Mouse (Mus musculus) myocyte (in vitro differentiated cells): Measurements from ENCODE around the gene Twf1. TPM values are rescaled to one million over a fixed set of nuclear protein-coding genes. Genes with fewer than 3 reads are reported as not detected.

Experiments used
- H3K27me3 ChIP-seq: one replicate; pipeline ENCODE4 v1.6.1; 2011; ENCODE audit not compliant: control insufficient read depth, insufficient read depth, insufficient read length
- H3K36me3 ChIP-seq: one replicate; pipeline ENCODE4 v1.6.1; 2011; ENCODE audit not compliant: control insufficient read depth, insufficient read depth
- H3K4me2 ChIP-seq: one replicate; pipeline ENCODE4 v1.6.1; 2011; ENCODE audit warnings: low read depth, control low read depth
- H3K4me3 ChIP-seq: one replicate; pipeline ENCODE4 v1.5.1; 2011; ENCODE audit warnings: mild to moderate bottlenecking, control low read depth, moderate library complexity
- H3K79me2 ChIP-seq: one replicate; pipeline ENCODE4 v1.6.1; 2011; ENCODE audit not compliant: control insufficient read depth, insufficient read depth
- H3ac ChIP-seq: one replicate; pipeline ENCODE4 v1.6.1; 2011; ENCODE audit not compliant: control insufficient read depth, insufficient read length
- CEBPB ChIP-seq: IDR thresholded peaks from 2 replicates; pipeline ENCODE4 v1.6.1; 2011; ENCODE audit warnings: mild to moderate bottlenecking, moderate library complexity; ENCODE audit not compliant: poor library complexity, insufficient read depth, severe bottlenecking
- E2F4 ChIP-seq: IDR thresholded peaks from one replicate; pipeline ENCODE4 v1.6.1; 2011; ENCODE audit warnings: mild to moderate bottlenecking, control low read depth, moderate library complexity; ENCODE audit not compliant: insufficient read depth
- MAX ChIP-seq: IDR thresholded peaks from one replicate; pipeline ENCODE4 v1.6.1; 2011; ENCODE audit warnings: low read depth, mild to moderate bottlenecking, control low read depth
- MYOD1 ChIP-seq, 3 experiments: IDR thresholded peaks; one replicate each; pipeline ENCODE4 v1.6.1; 2011; ENCODE audit warnings: control low read depth in 2 of 3, low read depth in 2 of 3, mild to moderate bottlenecking in 2 of 3, moderate library complexity in 1 of 3; ENCODE audit not compliant: insufficient read length in 2 of 3, control insufficient read depth in 1 of 3
- MYOG ChIP-seq, 3 experiments: IDR thresholded peaks; one replicate each; pipeline ENCODE4 v1.6.1; 2011; ENCODE audit warnings: control low read depth in 2 of 3, low read depth in 2 of 3, mild to moderate bottlenecking in 2 of 3; ENCODE audit not compliant: insufficient read length in 2 of 3, control insufficient read depth in 1 of 3, insufficient read depth in 1 of 3
- POLR2A ChIP-seq: IDR thresholded peaks from one replicate; pipeline ENCODE4 v1.6.1; 2011; ENCODE audit warnings: low read depth, mild to moderate bottlenecking, control low read depth, moderate library complexity; ENCODE audit not compliant: insufficient read length
- POLR2AphosphoS2 ChIP-seq: IDR thresholded peaks from one replicate; pipeline ENCODE4 v1.6.1; 2011; ENCODE audit warnings: low read depth, control low read depth; ENCODE audit not compliant: insufficient read length
- REST ChIP-seq: IDR thresholded peaks from one replicate; pipeline ENCODE4 v1.6.1; 2011; ENCODE audit warnings: mild to moderate bottlenecking, control low read depth, moderate library complexity; ENCODE audit not compliant: insufficient read depth, insufficient read length
- SRF ChIP-seq: IDR thresholded peaks from one replicate; pipeline ENCODE4 v1.6.1; 2011; ENCODE audit warnings: low read depth; ENCODE audit not compliant: control insufficient read depth, insufficient read length
- TCF12 ChIP-seq: IDR thresholded peaks from one replicate; pipeline ENCODE4 v1.6.1; 2011; ENCODE audit warnings: mild to moderate bottlenecking, control low read depth; ENCODE audit not compliant: poor library complexity, insufficient read depth, severe bottlenecking
- TCF3 ChIP-seq: IDR thresholded peaks from one replicate; pipeline ENCODE4 v1.6.1; 2011; ENCODE audit warnings: low read depth, control low read depth; ENCODE audit not compliant: insufficient read length
- USF1 ChIP-seq: IDR thresholded peaks from one replicate; pipeline ENCODE4 v1.6.1; 2011; ENCODE audit warnings: low read depth, mild to moderate bottlenecking, control low read depth, moderate library complexity
- polyA plus RNA-seq: library from polyadenylated mRNA; unstranded; fragments of >200 nt; fragmentation: generic; extraction: Trizol; gene quantifications from one replicate; pipeline ENCODE4 v1.2.1, GENCODE M21; 2012; ENCODE audit warnings: missing spikeins

Gene Twf1
- polyA plus RNA-seq, 1 experiment = 28.6 TPM

- Histone ChIP-seq H3ac (no peak overlapping the region), H3K4me3 (no peak overlapping the region), H3K4me2 (peak overlapping the region; percentile 57), H3K36me3 (peaks cover 25% of the 10 kb centered on the region), H3K79me2 (no peaks in the 10 kb centered on the region), H3K27me3 (no peaks in the 10 kb centered on the region)
- no peak for TF ChIP-seq SRF
- peak in 2 of 3 experiments; percentile 63 to 77 for TF ChIP-seq MYOG (IDR thresholded peaks at IDR 0.05; ENCODE audit: control insufficient read depth in 1 of 3, insufficient read depth in 1 of 3, insufficient read length in 2 of 3, low read depth in 2 of 3)
- peak; percentile 14 to 81 (median 48) for TF ChIP-seq MYOD1 (IDR thresholded peaks at IDR 0.05; ENCODE audit: control insufficient read depth in 1 of 3, insufficient read length in 2 of 3, low read depth in 2 of 3)
Measured at GRCm38 (mm10) chr15:94574566-94575268, 15.0 kb downstream of the Twf1 start.

GRCm38 (mm10) chr15:94572746-94573145 lies 16.9 kb downstream of the Twf1 start:
- TF ChIP-seq CEBPB (no peak), TCF3 (no peak), USF1 (no peak), MAX (no peak), POLR2A (no peak), E2F4 (no peak), TCF12 (no peak), SRF (no peak), POLR2AphosphoS2 (no peak), REST (no peak), MYOD1 (IDR thresholded peaks at IDR 0.05; ENCODE audit: control insufficient read depth in 1 of 3, insufficient read length in 2 of 3, low read depth in 2 of 3) (no peak), MYOG (IDR thresholded peaks at IDR 0.05; ENCODE audit: control insufficient read depth in 1 of 3, insufficient read depth in 1 of 3, insufficient read length in 2 of 3, low read depth in 2 of 3) (no peak)
- Histone ChIP-seq H3ac (no peak overlapping the region), H3K4me3 (no peak overlapping the region), H3K27me3 (no peaks in the 10 kb centered on the region), H3K79me2 (no peaks in the 10 kb centered on the region), H3K36me3 (peaks cover 6% of the 10 kb centered on the region), H3K4me2 (no peak overlapping the region)

GRCm38 (mm10) chr15:94571501-94571900 lies 18.2 kb downstream of the Twf1 start:
- no peaks in the 10 kb centered on the region for H3K36me3 ChIP-seq
- no peak overlapping the region for H3ac ChIP-seq
- no peak overlapping the region for H3K4me2 ChIP-seq
- H3K27me3 ChIP-seq = no peaks in the 10 kb centered on the region
- no peaks in the 10 kb centered on the region for H3K79me2 ChIP-seq
- no peak overlapping the region for H3K4me3 ChIP-seq
- TF ChIP-seq MYOD1 (IDR thresholded peaks at IDR 0.05; ENCODE audit: control insufficient read depth in 1 of 3, insufficient read length in 2 of 3, low read depth in 2 of 3) (no peak), CEBPB (no peak), POLR2AphosphoS2 (no peak), TCF12 (no peak), TCF3 (no peak), REST (no peak), E2F4 (no peak), MYOG (IDR thresholded peaks at IDR 0.05; ENCODE audit: control insufficient read depth in 1 of 3, insufficient read depth in 1 of 3, insufficient read length in 2 of 3, low read depth in 2 of 3) (no peak), POLR2A (no peak), SRF (no peak), USF1 (no peak), MAX (no peak)

GRCm38 (mm10) chr15:94568496-94569182 lies 21.1 kb downstream of the Twf1 start:
- TF ChIP-seq SRF (no peak), TCF12 (no peak), CEBPB (no peak), MYOG (IDR thresholded peaks at IDR 0.05; ENCODE audit: control insufficient read depth in 1 of 3, insufficient read depth in 1 of 3, insufficient read length in 2 of 3, low read depth in 2 of 3) (no peak), POLR2A (no peak), REST (no peak), USF1 (no peak), MAX (no peak), MYOD1 (IDR thresholded peaks at IDR 0.05; ENCODE audit: control insufficient read depth in 1 of 3, insufficient read length in 2 of 3, low read depth in 2 of 3) (no peak), TCF3 (no peak), POLR2AphosphoS2 (no peak), E2F4 (no peak)
- H3K27me3 ChIP-seq = no peaks in the 10 kb centered on the region

More at GRCm38 (mm10) chr15:94568496-94569182, 21.1 kb downstream of the Twf1 start:
- H3K79me2 ChIP-seq = no peaks in the 10 kb centered on the region
- H3K4me2 ChIP-seq = no peak overlapping the region
- no peak overlapping the region for H3K4me3 ChIP-seq
- H3ac ChIP-seq = no peak overlapping the region
- no peaks in the 10 kb centered on the region for H3K36me3 ChIP-seq
